Mouse (Mus musculus) myocyte (in vitro differentiated cells): Measurements from ENCODE around the gene Lrrc29. TPM values are rescaled to one million over a fixed set of nuclear protein-coding genes. Genes with fewer than 3 reads are reported as not detected.
A peak's percentile ranks its signal among the peaks of the same experiment; 100 is the strongest.

Experiments used
- H3K27me3 ChIP-seq: one replicate; pipeline ENCODE4 v1.6.1; 2011; ENCODE audit not compliant: control insufficient read depth, insufficient read depth, insufficient read length
- H3K36me3 ChIP-seq: one replicate; pipeline ENCODE4 v1.6.1; 2011; ENCODE audit not compliant: control insufficient read depth, insufficient read depth
- H3K4me2 ChIP-seq: one replicate; pipeline ENCODE4 v1.6.1; 2011; ENCODE audit warnings: low read depth, control low read depth
- H3K4me3 ChIP-seq: one replicate; pipeline ENCODE4 v1.5.1; 2011; ENCODE audit warnings: mild to moderate bottlenecking, control low read depth, moderate library complexity
- H3K79me2 ChIP-seq: one replicate; pipeline ENCODE4 v1.6.1; 2011; ENCODE audit not compliant: control insufficient read depth, insufficient read depth
- H3ac ChIP-seq: one replicate; pipeline ENCODE4 v1.6.1; 2011; ENCODE audit not compliant: control insufficient read depth, insufficient read length
- CEBPB ChIP-seq: IDR thresholded peaks from 2 replicates; pipeline ENCODE4 v1.6.1; 2011; ENCODE audit warnings: mild to moderate bottlenecking, moderate library complexity; ENCODE audit not compliant: poor library complexity, insufficient read depth, severe bottlenecking
- E2F4 ChIP-seq: IDR thresholded peaks from one replicate; pipeline ENCODE4 v1.6.1; 2011; ENCODE audit warnings: mild to moderate bottlenecking, control low read depth, moderate library complexity; ENCODE audit not compliant: insufficient read depth
- MAX ChIP-seq: IDR thresholded peaks from one replicate; pipeline ENCODE4 v1.6.1; 2011; ENCODE audit warnings: low read depth, mild to moderate bottlenecking, control low read depth
- MYOD1 ChIP-seq, 3 experiments: IDR thresholded peaks; one replicate each; pipeline ENCODE4 v1.6.1; 2011; ENCODE audit warnings: control low read depth in 2 of 3, low read depth in 2 of 3, mild to moderate bottlenecking in 2 of 3, moderate library complexity in 1 of 3; ENCODE audit not compliant: insufficient read length in 2 of 3, control insufficient read depth in 1 of 3
- MYOG ChIP-seq, 3 experiments: IDR thresholded peaks; one replicate each; pipeline ENCODE4 v1.6.1; 2011; ENCODE audit warnings: control low read depth in 2 of 3, low read depth in 2 of 3, mild to moderate bottlenecking in 2 of 3; ENCODE audit not compliant: insufficient read length in 2 of 3, control insufficient read depth in 1 of 3, insufficient read depth in 1 of 3
- POLR2A ChIP-seq: IDR thresholded peaks from one replicate; pipeline ENCODE4 v1.6.1; 2011; ENCODE audit warnings: low read depth, mild to moderate bottlenecking, control low read depth, moderate library complexity; ENCODE audit not compliant: insufficient read length
- POLR2AphosphoS2 ChIP-seq: IDR thresholded peaks from one replicate; pipeline ENCODE4 v1.6.1; 2011; ENCODE audit warnings: low read depth, control low read depth; ENCODE audit not compliant: insufficient read length
- REST ChIP-seq: IDR thresholded peaks from one replicate; pipeline ENCODE4 v1.6.1; 2011; ENCODE audit warnings: mild to moderate bottlenecking, control low read depth, moderate library complexity; ENCODE audit not compliant: insufficient read depth, insufficient read length
- SRF ChIP-seq: IDR thresholded peaks from one replicate; pipeline ENCODE4 v1.6.1; 2011; ENCODE audit warnings: low read depth; ENCODE audit not compliant: control insufficient read depth, insufficient read length
- TCF12 ChIP-seq: IDR thresholded peaks from one replicate; pipeline ENCODE4 v1.6.1; 2011; ENCODE audit warnings: mild to moderate bottlenecking, control low read depth; ENCODE audit not compliant: poor library complexity, insufficient read depth, severe bottlenecking
- TCF3 ChIP-seq: IDR thresholded peaks from one replicate; pipeline ENCODE4 v1.6.1; 2011; ENCODE audit warnings: low read depth, control low read depth; ENCODE audit not compliant: insufficient read length
- USF1 ChIP-seq: IDR thresholded peaks from one replicate; pipeline ENCODE4 v1.6.1; 2011; ENCODE audit warnings: low read depth, mild to moderate bottlenecking, control low read depth, moderate library complexity
- polyA plus RNA-seq: library from polyadenylated mRNA; unstranded; fragments of >200 nt; fragmentation: generic; extraction: Trizol; gene quantifications from one replicate; pipeline ENCODE4 v1.2.1, GENCODE M21; 2012; ENCODE audit warnings: missing spikeins

Gene Lrrc29
- polyA plus RNA-seq, 1 experiment = 1.8 TPM

- no peak overlapping the region for H3K4me3 ChIP-seq
- H3K36me3 ChIP-seq = no peaks in the 10 kb centered on the region
- H3ac ChIP-seq = no peak overlapping the region
- no peaks in the 10 kb centered on the region for H3K27me3 ChIP-seq
- no peaks in the 10 kb centered on the region for H3K79me2 ChIP-seq
- no peak overlapping the region for H3K4me2 ChIP-seq
- TF ChIP-seq REST = no peak
- no peak for TF ChIP-seq TCF3
These were observed 55.2 kb downstream of the Lrrc29 start for GRCm38 (mm10) chr8:105270916-105271186.

GRCm38 (mm10) chr8:105270101-105270915, 55.8 kb downstream of the Lrrc29 start:
- peak overlapping the region; percentile 9 for H3ac ChIP-seq
- H3K4me3 ChIP-seq = peak overlapping the region; percentile 20
- no peaks in the 10 kb centered on the region for H3K36me3 ChIP-seq
- H3K27me3 ChIP-seq = no peaks in the 10 kb centered on the region
- TF ChIP-seq MYOG (IDR thresholded peaks at IDR 0.05; ENCODE audit: control insufficient read depth in 1 of 3, insufficient read depth in 1 of 3, insufficient read length in 2 of 3, low read depth in 2 of 3) (no peak), POLR2A (no peak), E2F4 (no peak), REST (no peak), MAX (no peak), TCF12 (no peak), SRF (no peak), POLR2AphosphoS2 (no peak), CEBPB (no peak), TCF3 (no peak), MYOD1 (IDR thresholded peaks at IDR 0.05; ENCODE audit: control insufficient read depth in 1 of 3, insufficient read length in 2 of 3, low read depth in 2 of 3) (no peak)
- H3K79me2 ChIP-seq = no peaks in the 10 kb centered on the region
- H3K4me2 ChIP-seq = peak overlapping the region; percentile 80

- Histone ChIP-seq H3K36me3 (no peaks in the 10 kb centered on the region), H3ac (peak within 1 kb of the TSS; percentile 9), H3K4me3 (peak within 1 kb of the TSS; percentile 20), H3K27me3 (no peaks in the 10 kb centered on the region), H3K79me2 (no peaks in the 10 kb centered on the region), H3K4me2 (peak within 1 kb of the TSS; percentile 80)
- TF ChIP-seq CEBPB = no peak
- peak; percentile 58 for TF ChIP-seq POLR2AphosphoS2
- no peak for TF ChIP-seq TCF12
- no peak for TF ChIP-seq USF1
- TF ChIP-seq E2F4 = no peak
- TF ChIP-seq SRF = no peak
- TF ChIP-seq MYOG (IDR thresholded peaks at IDR 0.05; ENCODE audit: control insufficient read depth in 1 of 3, insufficient read depth in 1 of 3, insufficient read length in 2 of 3, low read depth in 2 of 3) = peak in 2 of 3 experiments; percentile 77
- no peak for TF ChIP-seq MAX
- TF ChIP-seq POLR2A = peak; percentile 75
- TF ChIP-seq TCF3 = no peak
- TF ChIP-seq MYOD1 (IDR thresholded peaks at IDR 0.05; ENCODE audit: control insufficient read depth in 1 of 3, insufficient read length in 2 of 3, low read depth in 2 of 3) = peak in 2 of 3 experiments; percentile 5 to 59
- TF ChIP-seq REST = no peak
These were observed 56.6 kb downstream of the Lrrc29 start, which contains the start of gene Hsf4 for GRCm38 (mm10) chr8:105269461-105269947. Gene Hsf4, plus strand, starts transcription at chr8:105269801.

- Histone ChIP-seq H3ac (peak overlapping the region; percentile 9), H3K36me3 (no peaks in the 10 kb centered on the region), H3K4me3 (peak overlapping the region; percentile 20), H3K27me3 (no peaks in the 10 kb centered on the region), H3K4me2 (peak overlapping the region; percentile 80), H3K79me2 (no peaks in the 10 kb centered on the region)
- TF ChIP-seq E2F4 (no peak), REST (no peak), POLR2AphosphoS2 (no peak), MYOD1 (IDR thresholded peaks at IDR 0.05; ENCODE audit: control insufficient read depth in 1 of 3, insufficient read length in 2 of 3, low read depth in 2 of 3) (no peak), CEBPB (no peak), TCF12 (no peak), MYOG (IDR thresholded peaks at IDR 0.05; ENCODE audit: control insufficient read depth in 1 of 3, insufficient read depth in 1 of 3, insufficient read length in 2 of 3, low read depth in 2 of 3) (no peak), USF1 (no peak), POLR2A (no peak), MAX (no peak), SRF (no peak), TCF3 (no peak)
These were observed 57.0 kb downstream of the Lrrc29 start for GRCm38 (mm10) chr8:105269075-105269458.

- H3K4me3 ChIP-seq = peak overlapping the region; percentile 20
- no peak overlapping the region for H3ac ChIP-seq
- peak overlapping the region; percentile 80 for H3K4me2 ChIP-seq
- H3K27me3 ChIP-seq = no peaks in the 10 kb centered on the region
- no peaks in the 10 kb centered on the region for H3K79me2 ChIP-seq
- no peak for TF ChIP-seq TCF12
- TF ChIP-seq POLR2A = no peak
- peak; percentile 25 for TF ChIP-seq POLR2AphosphoS2
- TF ChIP-seq MAX = no peak
- no peak for TF ChIP-seq TCF3
- no peaks in the 10 kb centered on the region for H3K36me3 ChIP-seq
These were observed 57.6 kb downstream of the Lrrc29 start for GRCm38 (mm10) chr8:105268342-105269074.
